Mouse (Mus musculus) embryonic fibroblast, embryonic 13.5 days (primary cell): ENCODE measurements around the gene Ankrd26.

Experiments used
- CTCF ChIP-seq: IDR thresholded peaks from 2 replicates; pipeline ENCODE4 v1.5.1; 2011; ENCODE audit warnings: mild to moderate bottlenecking, control low read depth, low read length, moderate library complexity, borderline replicate concordance; ENCODE audit not compliant: insufficient read depth
- POLR2A ChIP-seq: IDR thresholded peaks from 2 replicates; pipeline ENCODE4 v1.6.1; 2011; ENCODE audit warnings: low read depth, mild to moderate bottlenecking, control low read depth, low read length, moderate library complexity

DNA sequence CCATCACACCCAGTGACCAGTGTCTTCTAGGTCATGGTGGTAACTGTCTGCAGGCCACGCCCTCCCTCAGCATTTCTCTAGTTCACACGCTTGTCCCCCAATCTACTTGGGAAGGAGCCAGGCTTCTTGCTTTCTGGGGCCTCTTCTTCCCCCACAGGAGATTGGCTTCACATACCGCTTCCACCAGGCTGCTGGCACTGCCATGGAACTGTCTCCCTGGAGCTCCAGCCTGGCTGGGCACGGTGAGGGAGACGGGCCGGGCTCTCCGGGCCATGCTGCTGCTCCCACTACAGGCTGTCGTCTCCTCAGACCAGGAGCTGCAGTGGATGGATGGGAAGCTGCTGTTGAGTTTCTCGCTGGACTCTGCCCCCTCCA is 33.6 kb upstream of the Ankrd26 start:
- TF ChIP-seq CTCF, result no peak
- no peak for TF ChIP-seq POLR2A
